Mouse (Mus musculus) megakaryocyte, embryonic 14.5 days (primary cell): ENCODE data around the gene Lzts2.

Source experiments
- FLI1 ChIP-seq: IDR thresholded peaks from 2 replicates; pipeline ENCODE4 v1.6.1; 2012; ENCODE audit warnings: low read length, inconsistent platforms, mixed read lengths
- GATA1 ChIP-seq: IDR thresholded peaks from 3 replicates; pipeline ENCODE4 v1.6.1; 2012; ENCODE audit warnings: mixed read lengths, low read length, inconsistent platforms, borderline replicate concordance

GRCm38 (mm10) chr19:44988831-44989566, 25.2 kb upstream of the Lzts2 start, which contains the start of gene Sema4g:
- TF ChIP-seq GATA1 (no peak), FLI1 (no peak)
